Mouse (Mus musculus) kidney, embryonic 16.5 days (tissue): ENCODE measurements around the gene Vmn1r155. TPM values are rescaled to one million over a fixed set of nuclear protein-coding genes. Genes with fewer than 3 reads are reported as not detected.
"Not testable (repeated sequence)": the region's sequence is repeated elsewhere in the genome, so short reads cannot be mapped to it uniquely, and the experiment has no call there.

Experiments
- ATAC-seq: fragments of 200-750 bp; cut with Nextera tagmentation; 2 replicates; pipeline ENCODE4 v1.8.0; 2017; ENCODE audit warnings: moderate TSS enrichment; ENCODE audit not compliant: low FRiP score, low TSS enrichment
- H3K27ac ChIP-seq: fragments of 300-500 bp; sonication (generic); 2 replicates; pipeline ENCODE4 v1.5.1; 2014; ENCODE audit warnings: low read length
- H3K27me3 ChIP-seq: fragments of 300-500 bp; sonication (generic); 2 replicates; pipeline ENCODE4 v1.6.1; 2014; ENCODE audit warnings: low read length, control low read depth, mixed read lengths; ENCODE audit not compliant: insufficient read depth
- H3K36me3 ChIP-seq: fragments of 300-500 bp; sonication (generic); 2 replicates; pipeline ENCODE4 v1.6.1; 2014; ENCODE audit warnings: low read length, control low read depth, mixed read lengths; ENCODE audit not compliant: insufficient read depth
- H3K4me1 ChIP-seq: fragments of 300-500 bp; sonication (generic); 2 replicates; pipeline ENCODE4 v1.6.1; 2014; ENCODE audit warnings: low read length, control low read depth, mixed read lengths; ENCODE audit not compliant: insufficient read depth
- H3K4me2 ChIP-seq: fragments of 300-500 bp; sonication (generic); replicated peaks from 2 replicates; pipeline ENCODE4 v1.6.1; 2014; ENCODE audit warnings: low read depth, low read length
- H3K4me3 ChIP-seq: fragments of 300-500 bp; sonication (generic); 2 replicates; pipeline ENCODE4 v1.5.1; 2014; ENCODE audit warnings: mild to moderate bottlenecking, low read length
- H3K9ac ChIP-seq: fragments of 300-500 bp; sonication (generic); replicated peaks from 2 replicates; pipeline ENCODE4 v1.6.1; 2014; ENCODE audit warnings: low read length
- H3K9me3 ChIP-seq: fragments of 300-500 bp; sonication (generic); 2 replicates; pipeline ENCODE4 v1.6.1; 2016; ENCODE audit warnings: low read length, control low read depth
- WGBS: fragments of 180-500 bp; shearing (Covaris S2); extraction: QIAGEN DNeasy Blood & Tissue Kit; methylation state at CpG from one replicate; pipeline ENCODE4 v1.1.7; 2014; 5-methylcytosine and 5-hydroxymethylcytosine counted together
- polyA plus RNA-seq: library from polyadenylated mRNA; unstranded; fragments of >200 nt; fragmentation: Nextera tagmentation; extraction: Ambion mirVana; gene quantifications from 2 replicates; pipeline ENCODE4 v1.2.1, GENCODE M21; 2015

Vmn1r155 gene
- polyA plus RNA-seq: not detected in 2 replicates

GRCm38 (mm10) chr7:22657718-22658117, at the start of gene Vmn1r155:
Vmn1r155 (plus strand) TSS chr7:22658018.
- not testable (repeated sequence) for H3K36me3 ChIP-seq, H3K27me3 ChIP-seq, H3K9me3 ChIP-seq, H3K4me2 ChIP-seq, H3K27ac ChIP-seq, H3K4me3 ChIP-seq, H3K9ac ChIP-seq, H3K4me1 ChIP-seq, ATAC-seq
- no CpG with 5 or more reads among the region's 3 CpGs for WGBS

- H3K27me3 ChIP-seq, ATAC-seq, H3K9ac ChIP-seq, H3K4me2 ChIP-seq, H3K9me3 ChIP-seq, H3K4me1 ChIP-seq, H3K4me3 ChIP-seq, H3K27ac ChIP-seq, H3K36me3 ChIP-seq: not testable (repeated sequence)
- WGBS: no CpG with 5 or more reads among the region's 2 CpGs
Measured at GRCm38 (mm10) chr7:22692217-22692616, 34.4 kb downstream of the Vmn1r155 start, which contains the start of gene Gm8693. Gm8693 (minus strand) TSS chr7:22692317.

Other genes starting within 250 kb of the Vmn1r155 start
- gene Vmn1r148, start 244.4 kb upstream of the Vmn1r155 start, polyA plus RNA-seq: not detected in 2 replicates
- gene Vmn1r149, start 219.8 kb upstream of the Vmn1r155 start, polyA plus RNA-seq: not detected in 2 replicates
- gene Gm10665, start 193.9 kb upstream of the Vmn1r155 start, polyA plus RNA-seq: not detected in 2 replicates
- gene Vmn1r151, start 158.3 kb upstream of the Vmn1r155 start, polyA plus RNA-seq: not detected in 2 replicates
- gene Vmn1r152, start 135.1 kb upstream of the Vmn1r155 start, polyA plus RNA-seq: not detected in 2 replicates
- not detected in 2 replicates for gene Gm8677, start 123.1 kb upstream of the Vmn1r155 start, polyA plus RNA-seq
- gene Gm4201, start 92.7 kb upstream of the Vmn1r155 start, polyA plus RNA-seq: not detected in 2 replicates
- not detected in 2 replicates for gene Gm4565, start 69.9 kb upstream of the Vmn1r155 start, polyA plus RNA-seq
- not detected in 2 replicates for gene Gm8693, start 34.3 kb downstream of the Vmn1r155 start, polyA plus RNA-seq
- gene Gm4567, start 61.7 kb downstream of the Vmn1r155 start, polyA plus RNA-seq: not detected in 2 replicates
- not detected in 2 replicates for gene Vmn1r157, start 103.7 kb downstream of the Vmn1r155 start, polyA plus RNA-seq
- not detected in 2 replicates for gene Vmn1r158, start 132.8 kb downstream of the Vmn1r155 start, polyA plus RNA-seq
- gene Vmn1r159, start 185.6 kb downstream of the Vmn1r155 start, polyA plus RNA-seq: not detected in 2 replicates
- not detected in 2 replicates for gene Vmn1r160, start 213.2 kb downstream of the Vmn1r155 start, polyA plus RNA-seq